Mouse (Mus musculus) pancreas, adult 10 weeks (tissue): Measurements from ENCODE around the gene Bcdin3d. TPM values are rescaled to one million over a fixed set of nuclear protein-coding genes. Genes with fewer than 3 reads are reported as not detected.

Source experiments
- polyA plus RNA-seq: library from polyadenylated mRNA; stranded (reverse); fragments of 350-450 nt; fragmentation: Illumina TruSeq; extraction: RNeasy Lipid Tissue Mini Kit (QIAGEN cat#74804); gene quantifications from one replicate; pipeline ENCODE4 v1.2.3, GENCODE M21; 2015; ENCODE audit warnings: low read depth, low replicate concordance; ENCODE audit not compliant: insufficient read depth

Gene Bcdin3d
- 2.5 TPM for polyA plus RNA-seq

DNA sequence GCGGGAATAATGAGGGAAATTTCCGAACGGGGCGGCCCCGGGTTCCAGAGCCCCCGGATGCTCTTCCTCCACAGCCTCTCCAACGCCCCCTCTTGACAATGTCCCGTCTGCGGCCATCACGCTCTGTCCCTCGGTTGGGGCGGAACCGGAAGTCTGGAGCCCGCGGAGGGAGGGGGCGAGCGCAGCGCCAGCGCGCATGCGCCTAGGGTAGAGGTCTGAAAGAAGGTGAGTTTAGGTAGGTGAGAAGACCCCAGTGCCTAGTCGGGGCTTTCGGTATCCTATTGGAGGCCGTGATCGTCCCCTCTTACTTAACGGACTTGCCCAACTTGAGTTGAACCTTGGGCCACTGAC is at the start of gene Bcdin3d:
Bcdin3d (minus strand) TSS at position 155 of the 351 bp plus-strand sequence.

DNA sequence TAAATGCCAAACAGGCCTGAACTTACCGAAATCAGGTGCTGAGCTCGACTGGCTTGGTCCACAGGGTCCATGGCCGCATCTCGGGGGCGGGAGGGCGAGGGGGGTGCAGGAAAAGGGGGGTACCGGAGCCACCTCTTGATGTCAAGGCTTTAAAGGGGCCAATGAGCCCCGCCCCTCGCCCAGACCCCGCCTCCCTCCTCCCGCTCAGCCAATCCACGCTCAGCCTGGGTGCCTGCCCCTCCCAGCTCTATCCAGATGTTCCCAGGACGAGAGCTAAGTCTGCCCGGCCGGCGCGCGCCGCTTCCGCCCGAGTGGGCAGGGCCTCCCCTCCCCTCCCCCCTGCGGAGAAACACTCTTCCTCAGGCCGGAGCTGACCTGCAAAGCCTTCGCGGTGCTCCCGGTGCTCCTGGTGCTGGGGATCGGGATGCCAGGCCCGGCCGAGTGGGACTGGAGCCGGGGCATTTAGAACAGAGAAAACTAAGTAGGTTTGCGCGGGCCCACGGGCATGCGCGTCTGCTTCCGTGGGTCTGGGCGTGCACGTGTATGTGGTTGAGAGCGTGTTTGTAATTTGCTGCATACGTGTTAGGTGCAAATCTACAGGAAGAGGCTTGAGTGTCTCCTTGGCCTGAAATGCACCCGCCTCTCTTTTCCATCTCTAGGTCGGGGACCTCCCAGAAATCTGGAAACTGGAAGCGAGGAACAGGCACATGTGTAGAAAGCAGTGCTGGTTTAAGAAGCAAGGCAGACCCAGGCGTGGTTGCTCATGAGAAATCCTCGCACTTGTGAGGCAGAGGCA is 16.7 kb downstream of the Bcdin3d start, which contains the start of gene Nckap5l:
Nckap5l (minus strand) TSS at position 143 of the 796 bp plus-strand sequence.

Other genes with a start within 250 kb of the Bcdin3d start
- 0.70 TPM for gene Kcnh3, start 249.9 kb downstream of the Bcdin3d start, polyA plus RNA-seq
- gene Mcrs1, start 222.8 kb downstream of the Bcdin3d start, polyA plus RNA-seq, result 14.0 TPM
- 33.0 TPM for gene Prpf40b, start 179.6 kb downstream of the Bcdin3d start, polyA plus RNA-seq
- not detected for gene Fam186b, start 178.8 kb downstream of the Bcdin3d start, polyA plus RNA-seq
- gene Fmnl3, start 104.2 kb downstream of the Bcdin3d start, polyA plus RNA-seq, result 7.1 TPM
- gene Tmbim6, start 81.8 kb downstream of the Bcdin3d start, polyA plus RNA-seq, result 82.7 TPM
- 1.2 TPM for gene Nckap5l, start 17.0 kb downstream of the Bcdin3d start, polyA plus RNA-seq
- 2.0 TPM for gene Faim2, start 53.4 kb upstream of the Bcdin3d start, polyA plus RNA-seq
- gene Aqp2, start 104.3 kb upstream of the Bcdin3d start, polyA plus RNA-seq, result not detected
- gene Aqp5, start 116.1 kb upstream of the Bcdin3d start, polyA plus RNA-seq, result 2.9 TPM
- not detected for gene Aqp6, start 126.7 kb upstream of the Bcdin3d start, polyA plus RNA-seq
- 0.52 TPM for gene Racgap1, start 176.9 kb upstream of the Bcdin3d start, polyA plus RNA-seq
- 2.1 TPM for gene Asic1, start 195.6 kb upstream of the Bcdin3d start, polyA plus RNA-seq
- 5.5 TPM for gene Smarcd1, start 227.4 kb upstream of the Bcdin3d start, polyA plus RNA-seq
- gene Gm17349, start 230.8 kb upstream of the Bcdin3d start, polyA plus RNA-seq, result not detected
- gene Gpd1, start 242.8 kb upstream of the Bcdin3d start, polyA plus RNA-seq, result 8.3 TPM